Mouse (Mus musculus) right cerebral cortex, postnatal 4 days (tissue): ENCODE measurements at regions not wholly inside any gene's neighbourhood (a gene's known extent, or its start where the extent isn't known, plus 50 kb on each side); places are given as distances from the start of the nearest gene placed in this dataset.
"Not testable (repeated sequence)": the region's sequence is repeated elsewhere in the genome, so short reads cannot be mapped to it uniquely, and the experiment has no call there.

Source experiments
- DNase-seq: peaks from one replicate; pipeline ENCODE4 v3.0.0-alpha.2; 2022

DNA sequence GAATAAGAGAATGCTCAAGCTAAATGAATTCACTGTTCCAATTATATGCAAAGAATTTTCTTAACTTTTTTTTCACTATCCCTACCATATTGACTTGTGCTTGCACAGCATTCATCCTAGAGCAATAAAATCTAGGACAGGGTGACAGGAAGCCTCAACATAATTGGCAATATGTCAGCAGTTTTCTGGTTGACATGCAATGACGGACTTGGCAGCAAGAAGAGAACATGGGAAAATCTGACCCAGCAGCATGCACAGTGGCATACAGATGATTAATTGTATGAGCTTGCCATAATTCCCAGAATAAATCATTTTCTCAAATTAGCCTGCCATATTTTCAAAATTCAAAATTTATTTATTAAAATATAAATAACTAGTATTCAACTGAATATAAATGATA is 152.7 kb downstream of the Amy2a5 start:
- DNase-seq, result no peak

DNA sequence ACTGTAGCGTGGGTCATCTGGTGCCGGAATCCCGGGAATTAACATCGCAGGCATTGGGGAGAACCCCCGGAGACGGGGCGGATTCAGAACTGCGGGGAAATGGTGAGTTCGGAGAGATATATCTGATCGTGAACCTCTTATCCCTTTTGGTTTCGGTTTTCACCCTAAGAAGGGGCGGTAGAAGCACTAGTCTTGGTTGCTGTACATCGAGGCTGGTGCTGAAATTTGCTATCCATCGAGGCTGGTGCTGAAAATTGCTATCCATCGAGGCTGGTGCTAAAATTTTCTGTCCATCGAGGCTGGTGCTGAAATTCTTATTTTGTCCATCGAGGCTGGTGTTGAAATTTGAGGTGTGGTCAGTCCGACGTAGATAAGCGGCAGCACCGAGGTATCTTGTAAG is 167.8 kb downstream of the Amy2a5 start:
- DNase-seq, result not testable (repeated sequence)

DNA sequence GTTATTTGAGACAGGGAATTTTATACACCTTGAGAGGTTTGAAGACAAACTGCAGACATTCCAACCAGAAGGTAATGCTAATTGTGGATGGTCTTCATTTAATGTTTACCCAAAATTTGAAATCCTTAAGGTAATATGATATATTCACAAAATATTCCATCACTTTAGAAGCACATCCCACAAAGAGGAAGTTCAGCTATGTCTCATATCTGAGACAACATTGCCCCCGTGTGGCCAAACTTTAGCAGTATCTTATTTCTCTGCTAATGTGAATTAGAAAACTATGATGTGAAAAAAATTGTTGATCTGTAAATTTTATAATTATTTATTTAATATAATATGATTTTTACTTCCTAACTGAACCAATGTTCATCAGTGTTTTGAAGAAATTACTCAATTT is 177.9 kb downstream of the Amy2a5 start:
- peak; percentile 88 for DNase-seq
